9 mouse cellular contexts compared by ENCODE assay signal in genomic region chr2:162999744-163000143, GRCm38 (mm10). TPM values are rescaled to one million over a fixed set of nuclear protein-coding genes. Genes with fewer than 3 reads are reported as not detected.
DNase-seq lines count a peak whose midpoint lies in the region; ATAC-seq and TF ChIP-seq lines count a peak whose summit lies in the region.
"Had no signal": no experiment of that assay in that cellular context is flagged by ENCODE, and none has a peak within 500 bp of the region (broad histone marks: within the 10 kb centered on the region; RNA-seq: fewer than 3 reads in every experiment).

No protein-coding gene starts in this region.

- H3K9ac ChIP-seq in forebrain, postnatal 0 days, result no peak overlapping the region
- no peak overlapping the region for H3K9ac ChIP-seq in forebrain, embryonic 16.5 days (replicated peaks; ENCODE audit: low read depth, low read length)
- no peak overlapping the region for H3K9ac ChIP-seq in midbrain, embryonic 13.5 days (replicated peaks)
- H3K9ac ChIP-seq: limb, embryonic 12.5 days had no signal

- no peaks in the 10 kb centered on the region for H3K4me1 ChIP-seq in forebrain, postnatal 0 days (ENCODE audit: insufficient read depth)
- H3K4me1 ChIP-seq in forebrain, embryonic 16.5 days (replicated peaks; ENCODE audit: control insufficient read depth, insufficient read depth, low read length), result no peaks in the 10 kb centered on the region
- H3K4me1 ChIP-seq in midbrain, embryonic 10.5 days, result peaks cover 6% of the 10 kb centered on the region; the same call in 1 of the 2 replicates
- peaks cover 5% of the 10 kb centered on the region; the same call in 1 of the 2 replicates for H3K4me1 ChIP-seq in midbrain, embryonic 13.5 days (replicated peaks)

- no peaks in the 10 kb centered on the region for H3K27me3 ChIP-seq in forebrain, postnatal 0 days (ENCODE audit: insufficient read depth, low read length)
- no peaks in the 10 kb centered on the region for H3K27me3 ChIP-seq in forebrain, embryonic 16.5 days (replicated peaks; ENCODE audit: control insufficient read depth, insufficient read depth, low read length)
- H3K27me3 ChIP-seq in midbrain, embryonic 10.5 days (ENCODE audit: low read depth, poor library complexity, severe bottlenecking), result no peaks in the 10 kb centered on the region
- H3K27me3 ChIP-seq in midbrain, embryonic 13.5 days, result 0 out of 2 replicates have a peak, but pooled peaks cover 5% of the 10 kb centered on the region
- H3K27me3 ChIP-seq: limb, embryonic 12.5 days had no signal

- no peaks in the 10 kb centered on the region for H3K9me3 ChIP-seq in forebrain, postnatal 0 days (ENCODE audit: low read length)
- H3K9me3 ChIP-seq in forebrain, embryonic 16.5 days (ENCODE audit: control insufficient read depth, low read length), result no peaks in the 10 kb centered on the region
- H3K9me3 ChIP-seq in midbrain, embryonic 10.5 days (replicated peaks), result no peaks in the 10 kb centered on the region
- no peaks in the 10 kb centered on the region for H3K9me3 ChIP-seq in midbrain, embryonic 13.5 days
- H3K9me3 ChIP-seq: limb, embryonic 12.5 days had no signal

- H3K4me2 ChIP-seq in forebrain, postnatal 0 days (ENCODE audit: low read depth), result no peak overlapping the region
- H3K4me2 ChIP-seq in forebrain, embryonic 16.5 days (ENCODE audit: low read length), result no peak overlapping the region
- no peak overlapping the region for H3K4me2 ChIP-seq in midbrain, embryonic 13.5 days (replicated peaks)

- no peak for DNase-seq in forebrain, postnatal 0 days
- peak; percentile 59 for DNase-seq in midbrain, embryonic 10.5 days (ENCODE audit: low spot score)
- DNase-seq in adrenal gland, adult 2 months, result peak; percentile 56
- peak; percentile 64 for DNase-seq in induced T-regulatory cell, adult 2 months (ENCODE audit: low read depth)
- peak; percentile 64 for DNase-seq in retina, embryonic 14.5 days (ENCODE audit: low spot score)
- no peak for DNase-seq in layer of hippocampus, adult 8-10 months (ENCODE audit: low spot score in 2 of 2)

- H3K36me3 ChIP-seq in forebrain, postnatal 0 days (ENCODE audit: insufficient read depth), result no peaks in the 10 kb centered on the region
- H3K36me3 ChIP-seq in forebrain, embryonic 16.5 days (ENCODE audit: control insufficient read depth, insufficient read depth), result no peaks in the 10 kb centered on the region
- no peaks in the 10 kb centered on the region for H3K36me3 ChIP-seq in midbrain, embryonic 10.5 days
- H3K36me3 ChIP-seq in midbrain, embryonic 13.5 days, result no peaks in the 10 kb centered on the region
- H3K36me3 ChIP-seq: limb, embryonic 12.5 days had no signal

- TF ChIP-seq CTCF in forebrain, postnatal 0 days (IDR thresholded peaks at IDR 0.05; ENCODE audit: low read depth), result peak; percentile 65

- no peak overlapping the region for H3K4me3 ChIP-seq in forebrain, postnatal 0 days (ENCODE audit: low read depth, low read length)
- no peak overlapping the region for H3K4me3 ChIP-seq in forebrain, embryonic 16.5 days (replicated peaks; ENCODE audit: low read length)
- H3K4me3 ChIP-seq in midbrain, embryonic 10.5 days, result no peak overlapping the region
- H3K4me3 ChIP-seq in midbrain, embryonic 13.5 days (replicated peaks), result no peak overlapping the region

- H3K27ac ChIP-seq in forebrain, postnatal 0 days (ENCODE audit: low read depth, low read length), result no peak overlapping the region
- no peak overlapping the region for H3K27ac ChIP-seq in forebrain, embryonic 16.5 days (ENCODE audit: low read length)
- H3K27ac ChIP-seq in midbrain, embryonic 10.5 days (replicated peaks), result no peak overlapping the region
- H3K27ac ChIP-seq in midbrain, embryonic 13.5 days, result no peak overlapping the region
- H3K27ac ChIP-seq: limb, embryonic 12.5 days had no signal

- WGBS in forebrain, postnatal 0 days, result 26% methylated on average over 3 of the region's 3 CpGs
- 33% methylated on average over 3 of the region's 3 CpGs for WGBS in forebrain, embryonic 16.5 days
- 40% methylated on average over 3 of the region's 3 CpGs for WGBS in midbrain, embryonic 10.5 days
- 37% methylated on average over 3 of the region's 3 CpGs for WGBS in midbrain, embryonic 13.5 days

- no peak for ATAC-seq in forebrain, postnatal 0 days
- ATAC-seq in forebrain, embryonic 16.5 days, result no peak
- no peak for ATAC-seq in midbrain, embryonic 13.5 days

RNA-seq across cellular contexts. Expression of gene Sgk2, which starts 12.6 kb away (rescaled TPM):
- total RNA-seq in forebrain, postnatal 0 days (2014; rRNA removed), result 0.15 TPM in 1 of 2 replicates, not detected in the other
- 0.05 and 0.25 TPM in 2 replicates for polyA plus RNA-seq in forebrain, postnatal 0 days (2015; fragmentation: Nextera tagmentation; extraction: Ambion mirVana)
- not detected in 2 replicates for polyA plus RNA-seq in forebrain, embryonic 16.5 days (2015; fragmentation: Nextera tagmentation; extraction: Ambion mirVana)
- polyA plus RNA-seq in midbrain, embryonic 10.5 days (2016; fragmentation: Nextera tagmentation; extraction: Ambion mirVana), result not detected in 2 replicates
- polyA plus RNA-seq in midbrain, embryonic 13.5 days (2015; fragmentation: Nextera tagmentation; extraction: Ambion mirVana), result 0.06 TPM in 1 of 2 replicates, not detected in the other
- total RNA-seq in adrenal gland, adult 2 months (2021), result 1 to 10 TPM in 1 of 2 experiments, under 1 TPM in 1; 0.35 to 1.1 TPM
- polyA plus RNA-seq in adrenal gland, adult 2 months (2012; rRNA removed), result 0.35 and 0.77 TPM in 2 replicates
- 1 to 10 TPM in 2 of 4 experiments, under 1 TPM in 2; 0.77 to 1.9 (median 1.3) TPM for total RNA-seq in layer of hippocampus, adult 8-10 months (2022)
- polyA plus RNA-seq: limb, embryonic 12.5 days had no signal

RNA-seq across cellular contexts. Expression of gene Ift52, which starts 17.4 kb away (rescaled TPM):
- 16.0 and 21.3 TPM in 2 replicates for total RNA-seq in forebrain, postnatal 0 days (2014; rRNA removed)
- 26.5 and 31.4 TPM in 2 replicates for polyA plus RNA-seq in forebrain, postnatal 0 days (2015; fragmentation: Nextera tagmentation; extraction: Ambion mirVana)
- 38.0 and 38.1 TPM in 2 replicates for polyA plus RNA-seq in forebrain, embryonic 16.5 days (2015; fragmentation: Nextera tagmentation; extraction: Ambion mirVana)
- polyA plus RNA-seq in midbrain, embryonic 10.5 days (2016; fragmentation: Nextera tagmentation; extraction: Ambion mirVana), result 56.2 and 56.4 TPM in 2 replicates
- 47.0 and 48.5 TPM in 2 replicates for polyA plus RNA-seq in midbrain, embryonic 13.5 days (2015; fragmentation: Nextera tagmentation; extraction: Ambion mirVana)
- total RNA-seq in adrenal gland, adult 2 months (2021), result 10 to 100 TPM; 44.5 to 55.8 TPM
- polyA plus RNA-seq in adrenal gland, adult 2 months (2012; rRNA removed), result 19.4 and 25.9 TPM in 2 replicates
- 10 to 100 TPM; 32.5 to 38.2 (median 35.5) TPM for total RNA-seq in layer of hippocampus, adult 8-10 months (2022)

RNA-seq across cellular contexts. Expression of gene Mybl2, which starts 54.7 kb away (rescaled TPM):
- 2.8 and 3.0 TPM in 2 replicates for total RNA-seq in forebrain, postnatal 0 days (2014; rRNA removed)
- 2.1 and 3.1 TPM in 2 replicates for polyA plus RNA-seq in forebrain, postnatal 0 days (2015; fragmentation: Nextera tagmentation; extraction: Ambion mirVana)
- 9.9 and 10.9 TPM in 2 replicates for polyA plus RNA-seq in forebrain, embryonic 16.5 days (2015; fragmentation: Nextera tagmentation; extraction: Ambion mirVana)
- 48.9 and 57.5 TPM in 2 replicates for polyA plus RNA-seq in midbrain, embryonic 10.5 days (2016; fragmentation: Nextera tagmentation; extraction: Ambion mirVana)
- 10.8 and 12.4 TPM in 2 replicates for polyA plus RNA-seq in midbrain, embryonic 13.5 days (2015; fragmentation: Nextera tagmentation; extraction: Ambion mirVana)
- total RNA-seq in adrenal gland, adult 2 months (2021), result 1 to 10 TPM; 1.3 to 2.2 TPM
- 1.2 and 1.9 TPM in 2 replicates for polyA plus RNA-seq in adrenal gland, adult 2 months (2012; rRNA removed)
- total RNA-seq in layer of hippocampus, adult 8-10 months (2022), result 1 to 10 TPM; 1.0 to 2.8 (median 1.8) TPM

RNA-seq across cellular contexts. Expression of gene L3mbtl1, which starts 56.5 kb away (rescaled TPM):
- 6.5 and 10.4 TPM in 2 replicates for total RNA-seq in forebrain, postnatal 0 days (2014; rRNA removed)
- 1.6 and 3.4 TPM in 2 replicates for polyA plus RNA-seq in forebrain, postnatal 0 days (2015; fragmentation: Nextera tagmentation; extraction: Ambion mirVana)
- polyA plus RNA-seq in forebrain, embryonic 16.5 days (2015; fragmentation: Nextera tagmentation; extraction: Ambion mirVana), result 0.96 and 2.1 TPM in 2 replicates
- 0.15 and 0.23 TPM in 2 replicates for polyA plus RNA-seq in midbrain, embryonic 10.5 days (2016; fragmentation: Nextera tagmentation; extraction: Ambion mirVana)
- 0.39 and 0.57 TPM in 2 replicates for polyA plus RNA-seq in midbrain, embryonic 13.5 days (2015; fragmentation: Nextera tagmentation; extraction: Ambion mirVana)
- total RNA-seq in adrenal gland, adult 2 months (2021), result under 1 TPM; 0.31 to 0.37 TPM
- 0.12 and 0.38 TPM in 2 replicates for polyA plus RNA-seq in adrenal gland, adult 2 months (2012; rRNA removed)
- 10 to 100 TPM; 10.9 to 18.5 (median 12.1) TPM for total RNA-seq in layer of hippocampus, adult 8-10 months (2022)

Comparison
In these comparisons a context has a peak if more than half of its experiments do, and no peak if none do; other contexts are left out.
1. DNase-seq: peak in midbrain, embryonic 10.5 days (single experiment), adrenal gland, adult 2 months (single experiment), induced T-regulatory cell, adult 2 months (single experiment) and retina, embryonic 14.5 days (single experiment); none in forebrain, postnatal 0 days (single experiment) and layer of hippocampus, adult 8-10 months (0 of 2).